Mouse (Mus musculus) left cerebral cortex, adult 18-20 months (tissue): Measurements from ENCODE around the gene Pygb. TPM values are rescaled to one million over a fixed set of nuclear protein-coding genes. Genes with fewer than 3 reads are reported as not detected.
A peak's percentile ranks its signal among the peaks of the same experiment; 100 is the strongest.

Source experiments
- DNase-seq, 2 experiments: peaks; one replicate each; pipeline ENCODE4 v3.0.0; 2021 to 2022; ENCODE audit warnings: low spot score in 2 of 2, mixed read lengths in 1 of 2
- long read RNA-seq, 2 experiments: library from polyadenylated mRNA; stranded (forward); transcript quantifications; one replicate each; pipeline ENCODE4 v2.0.0; 2021
- total RNA-seq, 2 experiments: library from RNA; stranded (reverse); gene quantifications; 2 replicates each; pipeline ENCODE4 v1.2.3; 2021

Pygb gene
- total RNA-seq = 100 to 1,000 TPM; 129 to 146 TPM
- long read RNA-seq, experiment 1, transcript Pygb-201 (20 exons, 3,909 nt) = major isoform, 151 of 202 reads
- long read RNA-seq, experiment 1, partial matches to known transcripts = 28 of 202 reads
- long read RNA-seq, experiment 1, other reads (novel, unspliced or antisense) = 21 of 202 reads
- long read RNA-seq, experiment 2, transcript Pygb-201 (20 exons, 3,909 nt) = major isoform, 73 of 90 reads
- long read RNA-seq, experiment 2, partial matches to known transcripts = 12 of 90 reads
- long read RNA-seq, experiment 2, other reads (novel, unspliced or antisense) = 5 of 90 reads

DNA sequence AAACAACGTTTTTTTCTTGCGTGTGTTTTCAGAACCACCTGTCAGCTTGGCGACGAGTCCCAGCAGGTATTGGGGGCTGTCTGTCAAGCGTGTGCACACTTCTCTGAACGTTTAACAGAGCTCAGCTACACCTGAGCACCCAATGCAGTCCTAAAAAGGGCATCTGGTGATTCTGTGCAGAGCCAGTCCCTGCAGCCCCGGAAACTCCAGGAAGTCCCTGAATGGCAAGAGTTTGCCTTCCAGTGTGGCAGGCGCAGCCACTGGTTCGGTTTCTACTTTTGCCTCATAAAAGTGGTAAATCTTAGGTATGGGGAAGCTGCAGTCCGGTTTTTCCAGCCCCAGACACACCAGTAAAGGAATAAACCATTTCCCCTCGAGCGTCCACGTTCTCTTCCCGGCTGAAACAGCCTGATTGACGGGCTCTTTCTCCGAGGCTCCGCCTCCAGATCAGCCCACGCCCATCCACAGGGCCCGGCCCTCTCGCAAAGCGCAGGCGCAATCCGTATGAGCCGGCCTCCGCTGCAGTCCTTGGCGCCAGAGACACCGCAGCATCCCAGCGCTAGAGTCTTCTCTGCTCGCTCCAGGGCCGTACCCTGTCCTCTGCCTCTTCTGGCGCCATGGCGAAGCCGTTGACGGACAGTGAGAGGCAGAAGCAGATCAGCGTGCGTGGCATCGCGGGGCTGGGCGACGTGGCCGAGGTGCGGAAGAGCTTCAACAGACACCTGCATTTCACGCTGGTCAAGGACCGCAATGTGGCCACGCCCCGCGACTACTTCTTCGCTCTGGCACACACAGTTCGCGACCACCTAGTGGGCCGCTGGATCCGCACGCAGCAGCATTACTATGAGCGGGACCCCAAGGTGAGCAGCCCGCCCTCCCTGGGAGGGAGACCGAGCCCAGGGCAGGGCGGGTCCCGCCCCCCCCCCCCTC, at the start of gene Pygb:
Gene Pygb (plus strand): TSS at position 485 of the 930 bp plus-strand sequence.
- peak; percentile 79 to 89 for DNase-seq

GRCm38 (mm10) chr2:150737881-150738280, 48.7 kb upstream of the Pygb start:
- no peak for DNase-seq

GRCm38 (mm10) chr2:150740145-150740841, 46.2 kb upstream of the Pygb start:
- DNase-seq = no peak

DNA sequence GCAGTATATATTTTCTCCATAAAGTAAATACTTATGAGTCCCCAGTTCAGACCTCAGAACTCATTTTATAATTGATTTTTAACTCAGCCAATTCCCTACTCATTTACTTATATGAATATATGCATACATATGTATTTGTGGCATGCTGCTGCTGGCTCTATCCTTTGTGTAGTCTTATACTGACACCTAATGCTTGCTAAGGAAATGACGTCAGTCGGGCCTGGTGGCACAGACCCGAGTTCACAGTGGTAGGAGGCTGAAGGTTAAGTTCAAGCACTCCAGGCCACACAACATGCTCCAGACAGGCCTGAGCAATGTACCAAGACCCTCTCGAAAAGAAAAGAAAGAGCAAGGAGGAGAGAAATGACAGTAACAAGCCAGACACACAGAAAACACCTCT, 45.1 kb upstream of the Pygb start:
- no peak for DNase-seq

- no peak for DNase-seq
These were observed 41.5 kb upstream of the Pygb start for GRCm38 (mm10) chr2:150745016-150745415.

GRCm38 (mm10) chr2:150748854-150749253, 37.7 kb upstream of the Pygb start, which contains the start of gene Entpd6:
Entpd6 (plus strand) TSS chr2:150749042.
- DNase-seq = peak; percentile 98 to 99

GRCm38 (mm10) chr2:150749283-150749682, 37.3 kb upstream of the Pygb start:
- no peak for DNase-seq

- DNase-seq = no peak
These were observed 36.2 kb upstream of the Pygb start for GRCm38 (mm10) chr2:150750129-150750979.

DNA sequence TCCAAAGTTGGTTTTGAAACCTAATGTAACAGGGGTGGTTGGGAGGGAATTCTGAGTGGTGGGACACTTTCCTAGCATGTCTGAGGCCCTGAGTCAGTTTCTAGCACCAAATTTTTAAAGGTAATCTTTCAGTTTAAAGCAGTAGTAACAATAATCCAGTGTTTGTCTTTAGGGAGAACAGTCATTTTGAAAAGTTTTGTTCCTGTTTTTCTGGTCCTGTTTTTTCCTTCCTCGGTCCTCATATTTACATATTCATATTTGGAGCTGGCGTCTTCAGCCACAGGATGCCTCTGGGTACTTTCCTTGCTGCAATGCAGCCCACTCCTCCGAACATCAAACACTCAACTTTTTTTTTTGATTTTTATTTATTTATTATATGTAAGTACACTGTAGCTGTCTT, 31.5 kb upstream of the Pygb start:
- no peak for DNase-seq

- no peak for DNase-seq
These were observed 25.1 kb upstream of the Pygb start for GRCm38 (mm10) chr2:150761476-150761875.

GRCm38 (mm10) chr2:150765619-150766018, 20.9 kb upstream of the Pygb start:
- DNase-seq = no peak

- no peak for DNase-seq
These were observed 20.3 kb upstream of the Pygb start for GRCm38 (mm10) chr2:150766083-150766862.

DNA sequence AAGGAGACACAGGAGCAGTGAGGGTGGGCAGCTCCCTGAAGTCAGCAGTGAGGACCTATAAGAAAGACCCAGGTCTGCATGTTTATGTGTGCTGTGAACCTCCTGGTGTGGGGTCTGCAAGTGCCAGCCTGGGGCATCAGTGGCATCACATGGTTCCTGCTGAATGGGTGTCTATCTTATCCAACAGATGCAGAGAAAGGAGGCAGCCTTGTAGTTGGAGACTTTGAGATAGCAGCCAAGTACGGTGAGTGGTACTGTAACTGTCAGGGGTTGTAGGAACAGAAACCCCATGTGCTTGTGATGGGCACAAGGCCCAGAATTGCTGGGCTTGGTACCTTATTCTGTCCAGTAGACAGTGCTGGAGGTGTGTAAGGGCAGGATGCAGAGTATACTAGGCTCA, 17.9 kb upstream of the Pygb start:
- DNase-seq = no peak

GRCm38 (mm10) chr2:150770747-150771146, 15.8 kb upstream of the Pygb start:
- DNase-seq = no peak

GRCm38 (mm10) chr2:150771169-150771568, 15.4 kb upstream of the Pygb start:
- DNase-seq = no peak

- no peak for DNase-seq
These were observed 14.5 kb upstream of the Pygb start for GRCm38 (mm10) chr2:150771996-150772395.

DNA sequence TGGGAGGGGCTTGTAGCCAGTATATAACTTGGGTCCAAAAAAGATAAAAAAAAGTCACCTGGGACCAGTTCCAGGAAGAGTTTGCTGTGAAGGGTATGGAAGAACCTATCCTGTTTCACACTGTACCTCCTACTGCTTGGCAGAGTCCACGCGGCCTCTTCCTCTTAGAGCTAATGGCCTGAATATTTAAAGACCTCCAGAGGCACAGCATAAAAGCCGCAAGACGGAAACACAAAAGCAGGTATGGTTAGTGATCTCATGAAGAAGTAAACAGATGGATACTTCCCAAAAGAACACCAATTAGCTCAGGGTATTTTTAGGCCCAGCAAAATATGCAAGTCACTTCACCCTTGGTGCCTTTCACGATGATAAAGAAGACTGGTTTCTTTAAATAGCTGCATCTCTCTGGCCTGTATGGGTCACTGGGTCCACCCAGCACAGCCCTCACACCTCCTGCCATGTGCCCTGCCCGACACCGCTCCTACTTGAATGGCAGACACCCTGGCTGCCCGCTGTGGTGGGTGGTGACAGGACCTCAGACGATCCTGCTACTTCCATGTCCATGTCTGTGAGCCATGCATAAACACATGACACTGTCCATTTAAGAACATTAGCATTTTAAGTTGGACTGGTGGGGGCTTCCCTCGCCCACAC, 13.9 kb upstream of the Pygb start:
- no peak for DNase-seq

GRCm38 (mm10) chr2:150782801-150783200, 3.7 kb upstream of the Pygb start:
- no peak for DNase-seq

- DNase-seq = no peak
These were observed 768 bp downstream of the Pygb start for GRCm38 (mm10) chr2:150787234-150787771.
